Mouse (Mus musculus): ENCODE data around the gene Qars.

DNA sequence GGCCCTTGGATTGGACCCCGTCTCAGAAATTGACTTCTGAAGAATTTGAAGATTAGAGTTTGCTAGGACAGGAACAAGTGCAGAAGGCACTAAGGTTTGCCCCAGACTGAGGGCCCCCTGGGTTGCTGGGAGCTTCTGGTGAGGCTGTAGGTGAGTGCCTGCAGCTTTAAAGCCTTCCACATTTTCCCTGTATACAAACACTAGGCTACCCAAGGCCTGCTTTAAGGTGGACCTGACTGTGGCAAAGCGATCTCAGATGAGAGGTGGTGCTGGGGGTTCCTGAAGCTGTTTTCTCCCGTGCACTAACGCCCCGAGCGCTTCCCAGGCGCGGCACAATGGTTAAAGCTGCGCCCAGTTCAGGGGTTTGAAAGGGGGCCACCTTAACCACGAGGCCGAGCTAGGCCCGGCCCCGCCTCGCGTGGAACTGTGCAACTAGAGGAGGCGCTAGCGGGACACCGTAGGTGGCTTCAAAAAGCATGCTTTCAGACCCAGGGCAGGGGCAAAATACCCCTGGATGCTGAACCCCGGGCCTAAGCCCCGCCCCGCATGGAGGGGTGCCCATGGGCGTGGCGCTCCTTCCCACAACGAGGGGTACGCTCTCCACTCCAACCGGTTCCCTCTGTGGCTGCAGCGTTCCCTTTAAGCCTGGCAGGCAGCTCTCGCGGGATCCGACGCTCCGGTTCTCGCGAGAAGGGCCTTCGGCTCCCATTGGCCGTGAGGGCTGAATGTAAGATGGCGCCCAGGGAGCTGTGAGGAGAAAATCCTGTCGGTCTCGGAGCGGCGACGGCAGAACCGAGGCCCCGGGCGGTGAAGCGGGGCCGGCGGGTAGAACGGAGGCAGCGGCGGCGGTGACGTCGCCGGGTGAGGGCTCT, 9.1 kb downstream of the Qars start, which contains the start of gene Qrich1:
- no peak for TF ChIP-seq CTCF (conservative IDR thresholded peaks at IDR 0.05; ENCODE audit: low read length)
- TF ChIP-seq POU5F1 (IDR thresholded peaks at IDR 0.05; ENCODE audit: borderline replicate concordance, low read length): no peak
- TF ChIP-seq NANOG (IDR thresholded peaks at IDR 0.05; ENCODE audit: borderline replicate concordance, low read length): no peak

All from E14TG2a.4 (cell line).